Mouse (Mus musculus): ENCODE data around the gene Klkb1. TPM values are rescaled to one million over a fixed set of nuclear protein-coding genes. Genes with fewer than 3 reads are reported as not detected.

The Klkb1 gene
- polyA plus RNA-seq, 1 experiment from 2014 or later: not detected

Other genes with a start within 250 kb of the Klkb1 start
- gene Mtnr1a, start 225.7 kb downstream of the Klkb1 start, polyA plus RNA-seq (2016; fragmentation: Nextera tagmentation; extraction: Ambion mirVana): 0.16 and 0.41 TPM in 2 replicates
- not detected in 2 replicates for gene F11, start 32.8 kb downstream of the Klkb1 start, polyA plus RNA-seq (2016; fragmentation: Nextera tagmentation; extraction: Ambion mirVana)
- not detected in 2 replicates for gene Gm45753, start 13.6 kb upstream of the Klkb1 start, polyA plus RNA-seq (2016; fragmentation: Nextera tagmentation; extraction: Ambion mirVana)
- gene Cyp4v3, start 38.4 kb upstream of the Klkb1 start, polyA plus RNA-seq (2016; fragmentation: Nextera tagmentation; extraction: Ambion mirVana): 0.41 and 0.45 TPM in 2 replicates
- gene Fam149a, start 87.4 kb upstream of the Klkb1 start, polyA plus RNA-seq (2016; fragmentation: Nextera tagmentation; extraction: Ambion mirVana): 9.1 and 9.6 TPM in 2 replicates
- 0.67 and 0.77 TPM in 2 replicates for gene Tlr3, start 116.2 kb upstream of the Klkb1 start, polyA plus RNA-seq (2016; fragmentation: Nextera tagmentation; extraction: Ambion mirVana)
- gene Sorbs2, start 212.9 kb upstream of the Klkb1 start, polyA plus RNA-seq (2016; fragmentation: Nextera tagmentation; extraction: Ambion mirVana): 30.8 and 36.9 TPM in 2 replicates

All from hindbrain, embryonic 10.5 days (tissue).